ENCODE assay signal across 8 mouse cellular contexts in genomic region chr3:51744339-51744759, GRCm38 (mm10).
A peak's percentile ranks its signal among the peaks of the same experiment; 100 is the strongest.
DNase-seq lines count a peak whose midpoint lies in the region; ATAC-seq and TF ChIP-seq lines count a peak whose summit lies in the region.

No protein-coding gene starts in this region.

- no peak overlapping the region for H3K9ac ChIP-seq in heart, embryonic 14.5 days (ENCODE audit: low read length)
- no peak overlapping the region for H3K9ac ChIP-seq in lung, postnatal 0 days (replicated peaks; ENCODE audit: low read depth)
- no peak overlapping the region for H3K9ac ChIP-seq in forebrain, embryonic 15.5 days (replicated peaks)

- H3K27me3 ChIP-seq in heart, embryonic 14.5 days (ENCODE audit: control insufficient read depth, insufficient read depth, low read length), result no peaks in the 10 kb centered on the region
- no peaks in the 10 kb centered on the region for H3K27me3 ChIP-seq in lung, postnatal 0 days (replicated peaks; ENCODE audit: insufficient read depth, low read length)
- no peaks in the 10 kb centered on the region for H3K27me3 ChIP-seq in forebrain, embryonic 15.5 days

- no peak for DNase-seq in heart, adult 8-10 months (ENCODE audit: low spot score)
- peak; percentile 98 for DNase-seq in 416B (ENCODE audit: low read depth)
- DNase-seq in c-Kit-positive CD71-positive TER-119-positive erythroid progenitor cells, embryonic 14.5 days (ENCODE audit: low spot score), result peak; percentile 57
- peak; percentile 61 for DNase-seq in lung, postnatal 0 days (ENCODE audit: low spot score)
- no peak for DNase-seq in right cerebral cortex, adult 18-20 months
- no peak for DNase-seq in urinary bladder, postnatal 4 days (ENCODE audit: low spot score in 2 of 2)

- 0 out of 2 replicates have a peak, but pooled peaks have one; percentile 37 for ATAC-seq in heart, embryonic 14.5 days (ENCODE audit: insufficient number of reproducible peaks, insufficient read depth, low FRiP score, low read depth)
- ATAC-seq in lung, postnatal 0 days, result peak; percentile 77
- no peak for ATAC-seq in forebrain, embryonic 15.5 days (replicated peaks)

- TF ChIP-seq EP300 in lung, postnatal 0 days (IDR thresholded peaks at IDR 0.05), result 0 out of 2 replicates have a peak, but pooled peaks have one; percentile 56

- H3K36me3 ChIP-seq in heart, embryonic 14.5 days (ENCODE audit: control insufficient read depth, insufficient read depth, low read length), result no peaks in the 10 kb centered on the region
- H3K36me3 ChIP-seq in lung, postnatal 0 days (ENCODE audit: insufficient read depth, low read length), result no peaks in the 10 kb centered on the region
- no peaks in the 10 kb centered on the region for H3K36me3 ChIP-seq in forebrain, embryonic 15.5 days

- H3K9me3 ChIP-seq in heart, embryonic 14.5 days (ENCODE audit: control insufficient read depth, low read length), result peaks cover 2% of the 10 kb centered on the region; the same call in 1 of the 2 replicates
- no peaks in the 10 kb centered on the region for H3K9me3 ChIP-seq in lung, postnatal 0 days (ENCODE audit: low read length)
- H3K9me3 ChIP-seq in forebrain, embryonic 15.5 days, result no peaks in the 10 kb centered on the region

- 21% methylated on average over 4 of the region's 4 CpGs for WGBS in heart, embryonic 14.5 days
- WGBS in lung, postnatal 0 days, result 12% methylated on average over 4 of the region's 4 CpGs
- 88% methylated on average over 4 of the region's 4 CpGs for WGBS in forebrain, embryonic 15.5 days

- no peak for TF ChIP-seq CTCF in lung, postnatal 0 days (IDR thresholded peaks at IDR 0.05)

- no peak overlapping the region for H3K4me3 ChIP-seq in heart, embryonic 14.5 days (ENCODE audit: control insufficient read depth in 1 of 2, insufficient read depth in 1 of 2, low read depth in 1 of 2, low read length in 2 of 2)
- no peak overlapping the region for H3K4me3 ChIP-seq in lung, postnatal 0 days (ENCODE audit: low read depth, low read length)
- no peak overlapping the region for H3K4me3 ChIP-seq in forebrain, embryonic 15.5 days

- H3K4me2 ChIP-seq in heart, embryonic 14.5 days (ENCODE audit: low read length), result no peak overlapping the region
- no peak overlapping the region; the same call in 1 of the 2 replicates for H3K4me2 ChIP-seq in lung, postnatal 0 days (replicated peaks; ENCODE audit: low read depth, low read length)
- H3K4me2 ChIP-seq in forebrain, embryonic 15.5 days (replicated peaks), result no peak overlapping the region

- peak overlapping the region in 1 of 2 experiments; percentile 10; a peak in 2 of 4 replicates for H3K27ac ChIP-seq in heart, embryonic 14.5 days (replicated peaks in 1 of 2; ENCODE audit: control insufficient read depth in 1 of 2, insufficient read depth in 1 of 2, low read depth in 2 of 2, low read length in 2 of 2)
- no peak overlapping the region for H3K27ac ChIP-seq in lung, postnatal 0 days (ENCODE audit: low read length)
- H3K27ac ChIP-seq in forebrain, embryonic 15.5 days (replicated peaks), result no peak overlapping the region

- peaks cover 28 to 36% of the 10 kb centered on the region in 2 experiments for H3K4me1 ChIP-seq in heart, embryonic 14.5 days (ENCODE audit: control insufficient read depth in 2 of 2, insufficient read depth in 2 of 2, low read length in 2 of 2)
- H3K4me1 ChIP-seq in lung, postnatal 0 days (ENCODE audit: insufficient read depth, low read depth, low read length), result peaks cover 14% of the 10 kb centered on the region; the same call in 1 of the 2 replicates
- H3K4me1 ChIP-seq in forebrain, embryonic 15.5 days, result peaks cover 14% of the 10 kb centered on the region

Comparison
In these comparisons a context has a peak if more than half of its experiments do, and no peak if none do; other contexts are left out.
1. DNase-seq: peak in 416B (single experiment), c-Kit-positive CD71-positive TER-119-positive erythroid progenitor cells, embryonic 14.5 days (single experiment) and lung, postnatal 0 days (single experiment); none in heart, adult 8-10 months (single experiment), right cerebral cortex, adult 18-20 months (single experiment) and urinary bladder, postnatal 4 days (0 of 2).